Mouse (Mus musculus): ENCODE data around the gene Gm37240. TPM values are rescaled to one million over a fixed set of nuclear protein-coding genes. Genes with fewer than 3 reads are reported as not detected.

Gene Gm37240
- total RNA-seq, 2 experiments from 2014 or later: not detected

DNA sequence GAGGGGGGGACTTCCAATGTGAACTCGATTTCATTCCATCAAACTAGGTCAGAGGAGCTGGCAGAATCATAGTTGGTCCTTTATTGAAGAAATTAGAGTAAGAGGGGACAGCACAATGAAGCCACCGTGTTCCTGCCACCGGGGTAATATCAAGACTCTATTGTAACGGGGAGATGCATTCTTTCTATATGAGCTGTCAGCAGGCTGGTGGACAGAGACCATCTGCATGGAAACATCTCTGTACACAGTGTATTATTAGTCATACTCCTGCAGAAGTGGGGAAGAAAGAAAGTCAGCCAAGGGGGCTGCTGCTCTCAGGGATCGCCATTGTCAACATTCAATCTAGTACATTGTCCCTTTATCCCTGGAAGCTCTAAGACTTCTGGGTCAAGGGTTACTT lies 665.3 kb downstream of the Gm37240 start:
- no peak for ATAC-seq (replicated peaks; ENCODE audit: poor library complexity, severe bottlenecking)

GRCm38 (mm10) chr3:85214926-85215325 lies 672.4 kb downstream of the Gm37240 start:
- no peak for ATAC-seq (replicated peaks; ENCODE audit: poor library complexity, severe bottlenecking)

- no peak for ATAC-seq (replicated peaks; ENCODE audit: poor library complexity, severe bottlenecking)
Observed at GRCm38 (mm10) chr3:85212751-85213350, 674.5 kb downstream of the Gm37240 start.

DNA sequence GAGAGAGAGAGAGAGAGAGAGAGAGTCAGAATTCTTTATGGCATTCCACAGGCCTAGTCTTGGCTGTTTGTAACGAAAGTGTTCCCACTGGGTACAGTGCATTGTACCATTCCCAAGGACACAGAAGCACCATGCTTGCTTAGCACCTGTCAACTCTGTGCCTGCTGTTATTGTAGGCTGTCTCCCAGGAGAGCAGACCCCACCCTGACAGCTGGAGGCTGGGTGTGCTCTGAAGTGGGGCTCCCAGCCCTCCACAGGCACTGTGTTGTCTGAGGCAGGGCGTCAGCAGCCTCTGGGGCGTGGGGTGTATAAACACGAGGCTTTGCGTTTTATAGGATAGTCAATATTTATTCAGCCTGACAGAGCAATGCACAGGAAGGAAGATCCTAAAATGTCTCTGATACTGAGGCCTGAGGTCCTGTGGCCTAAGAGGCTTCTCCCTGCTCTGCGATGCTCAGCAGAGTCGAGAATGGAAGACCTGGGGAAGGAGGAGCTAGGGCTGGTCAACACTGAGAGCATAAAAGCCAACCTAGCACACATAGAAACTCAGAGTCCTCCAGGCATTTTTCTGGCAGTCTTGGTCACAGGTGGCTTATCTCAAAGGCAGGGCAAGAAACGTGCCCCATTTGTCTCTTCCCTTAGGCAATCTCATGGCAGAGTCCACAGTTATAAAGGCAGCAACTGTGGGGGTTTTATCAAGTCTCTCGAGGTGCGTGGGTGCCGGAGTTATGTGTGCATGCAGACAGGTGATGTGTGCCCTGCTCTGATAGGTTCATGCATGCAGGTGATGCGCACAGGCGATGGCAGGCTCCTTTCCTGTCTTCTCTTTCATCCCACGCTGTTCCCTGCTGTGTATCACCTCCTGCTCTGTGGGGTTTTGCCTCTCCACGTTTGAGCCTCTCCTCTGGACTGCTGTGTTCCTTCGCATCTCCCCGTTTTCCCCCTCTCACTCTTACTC lies 677.2 kb downstream of the Gm37240 start:
- no peak for ATAC-seq (replicated peaks; ENCODE audit: poor library complexity, severe bottlenecking)

DNA sequence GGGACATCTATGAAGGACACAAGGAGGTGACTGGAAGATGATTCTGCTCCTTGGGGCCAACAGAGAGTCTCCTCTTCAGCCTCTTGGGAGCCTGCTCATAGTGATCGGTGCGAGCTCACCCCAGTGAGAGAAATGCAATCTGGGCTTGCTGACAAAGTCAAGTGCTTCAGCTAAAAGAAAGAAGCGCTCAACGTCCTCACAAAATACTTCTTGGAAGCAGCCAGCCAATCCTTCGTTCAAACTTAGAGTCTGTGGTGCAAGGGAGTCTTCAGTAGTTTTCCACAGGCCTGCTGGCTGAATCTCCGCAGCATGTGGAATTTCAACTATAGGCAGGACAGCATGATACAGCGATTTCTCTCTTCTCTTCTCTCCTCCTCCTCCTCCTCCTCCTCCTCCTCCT lies 680.8 kb downstream of the Gm37240 start:
- ATAC-seq (replicated peaks; ENCODE audit: poor library complexity, severe bottlenecking): no peak

DNA sequence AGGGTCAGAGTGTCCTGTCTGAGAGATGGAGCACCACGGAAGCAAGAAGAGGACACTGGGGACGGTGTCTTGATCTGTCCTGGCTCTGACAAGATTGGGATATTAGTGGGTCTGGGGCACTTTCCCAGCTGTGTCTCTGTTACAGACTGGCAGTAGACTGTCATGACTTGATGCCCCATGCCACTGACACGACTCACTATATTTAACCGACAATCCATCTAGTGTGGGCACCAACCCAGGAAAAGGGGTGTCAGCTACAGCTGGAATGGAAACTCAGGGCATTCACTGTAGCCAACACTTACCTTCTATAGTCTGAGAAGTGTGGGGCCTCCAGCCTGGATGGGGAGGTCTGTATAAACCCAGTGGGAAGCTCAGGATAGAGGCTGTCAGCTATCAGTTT lies 681.4 kb downstream of the Gm37240 start:
- ATAC-seq (replicated peaks; ENCODE audit: poor library complexity, severe bottlenecking): no peak

DNA sequence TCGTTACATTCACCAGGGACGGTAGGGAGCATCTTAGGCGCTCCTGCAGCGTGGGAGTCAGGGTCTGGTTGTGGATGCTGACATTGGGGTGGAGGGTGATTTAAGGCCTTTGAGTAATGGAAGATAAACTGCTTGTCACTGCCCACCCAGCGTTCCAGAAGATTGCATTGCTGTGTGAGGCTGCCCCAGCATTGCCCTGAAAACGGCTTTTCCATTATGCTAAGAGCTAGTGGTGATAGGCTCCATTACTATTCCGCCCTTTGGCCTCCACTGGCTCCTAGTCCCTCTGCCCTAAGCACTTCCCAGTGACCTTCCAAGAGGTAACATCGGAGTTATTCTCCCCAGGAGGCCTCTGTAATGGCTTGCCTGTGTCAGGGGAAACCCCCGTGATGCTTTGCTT lies 683.7 kb downstream of the Gm37240 start:
- no peak for ATAC-seq (replicated peaks; ENCODE audit: poor library complexity, severe bottlenecking)

DNA sequence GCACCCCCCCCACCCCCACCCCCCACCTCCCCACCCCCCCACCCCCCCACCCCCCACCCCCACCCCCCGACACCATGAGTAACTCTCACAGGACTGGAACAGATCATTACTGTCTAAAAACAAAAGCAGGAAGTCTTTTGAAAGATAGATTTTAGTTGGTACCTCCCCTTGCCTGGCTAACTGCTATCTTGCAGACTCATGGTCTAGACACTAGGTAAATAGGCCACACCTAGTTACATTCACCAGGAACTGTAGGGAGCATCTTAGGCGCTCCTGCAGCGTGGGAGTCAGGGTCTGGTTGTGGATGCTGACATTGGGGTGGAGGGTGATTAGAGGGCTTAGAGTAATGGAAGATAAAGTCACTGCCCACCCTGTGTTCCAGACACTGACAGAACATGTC lies 684.6 kb downstream of the Gm37240 start:
- no peak for ATAC-seq (replicated peaks; ENCODE audit: poor library complexity, severe bottlenecking)

DNA sequence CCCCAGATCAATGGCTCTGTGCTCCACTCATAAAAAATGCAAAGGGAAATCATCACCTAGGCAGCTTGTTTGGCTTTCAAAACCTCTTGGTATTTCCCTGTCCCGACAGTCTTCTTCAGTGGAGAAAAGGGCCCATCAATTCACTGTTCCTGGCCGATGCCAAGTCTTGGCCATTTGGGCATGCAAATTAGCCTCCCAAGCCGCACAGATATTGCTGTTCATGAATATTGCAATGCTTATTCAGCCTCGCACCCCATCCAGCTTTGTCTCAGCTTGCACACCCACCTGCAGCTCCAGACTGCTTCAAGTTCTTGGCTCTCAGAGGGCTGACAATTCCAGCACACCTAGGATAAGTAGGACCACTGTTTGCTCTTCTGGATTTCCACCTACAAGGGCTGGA lies 685.5 kb downstream of the Gm37240 start:
- no peak for ATAC-seq (replicated peaks; ENCODE audit: poor library complexity, severe bottlenecking)

- no peak for ATAC-seq (replicated peaks; ENCODE audit: poor library complexity, severe bottlenecking)
Observed at GRCm38 (mm10) chr3:85198496-85198895, 688.8 kb downstream of the Gm37240 start.

DNA sequence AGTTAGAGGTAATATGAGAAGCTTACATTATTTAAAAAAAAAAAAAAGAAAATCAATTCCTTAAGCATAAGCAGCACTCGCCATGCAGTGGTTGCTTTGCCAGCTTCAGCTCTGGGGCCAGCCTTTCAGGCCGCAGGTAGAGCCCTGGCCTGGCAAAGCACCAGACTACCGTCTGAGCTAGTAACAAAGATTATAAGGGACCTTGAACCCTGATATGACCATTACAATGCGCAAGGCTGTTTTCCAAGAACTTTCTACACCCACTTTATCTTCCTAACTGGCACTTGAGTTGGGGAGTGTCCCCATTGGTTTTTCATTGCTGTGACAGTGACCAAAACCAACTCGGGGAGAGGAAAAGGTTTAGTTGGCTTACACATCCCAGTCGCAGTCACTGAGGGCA lies 690.2 kb downstream of the Gm37240 start:
- no peak for ATAC-seq (replicated peaks; ENCODE audit: poor library complexity, severe bottlenecking)

- ATAC-seq (replicated peaks; ENCODE audit: poor library complexity, severe bottlenecking): no peak
Observed at GRCm38 (mm10) chr3:85196591-85196990, 690.7 kb downstream of the Gm37240 start.

DNA sequence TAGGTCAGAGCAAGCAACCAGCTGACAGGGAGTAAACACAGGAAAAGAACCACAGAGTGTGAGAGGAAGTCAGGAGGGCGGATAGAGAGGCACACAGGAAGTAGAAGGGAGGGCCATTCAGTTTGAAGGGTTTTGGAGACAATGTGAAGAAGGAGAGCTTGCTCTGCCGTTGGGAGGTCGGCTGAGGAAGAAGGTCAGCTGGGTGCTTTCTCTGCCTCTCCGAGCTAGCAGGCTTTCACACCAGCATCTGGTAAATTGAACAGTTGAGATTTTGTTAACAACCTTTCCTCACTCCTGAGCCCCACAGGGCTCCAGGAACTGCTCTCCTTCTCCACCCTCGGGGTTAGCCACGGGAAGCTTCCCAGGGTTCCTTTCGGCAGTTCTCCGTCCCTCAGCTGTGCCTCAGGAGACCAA lies 692.2 kb downstream of the Gm37240 start:
- peak; percentile 82 for ATAC-seq (replicated peaks; ENCODE audit: poor library complexity, severe bottlenecking)

DNA sequence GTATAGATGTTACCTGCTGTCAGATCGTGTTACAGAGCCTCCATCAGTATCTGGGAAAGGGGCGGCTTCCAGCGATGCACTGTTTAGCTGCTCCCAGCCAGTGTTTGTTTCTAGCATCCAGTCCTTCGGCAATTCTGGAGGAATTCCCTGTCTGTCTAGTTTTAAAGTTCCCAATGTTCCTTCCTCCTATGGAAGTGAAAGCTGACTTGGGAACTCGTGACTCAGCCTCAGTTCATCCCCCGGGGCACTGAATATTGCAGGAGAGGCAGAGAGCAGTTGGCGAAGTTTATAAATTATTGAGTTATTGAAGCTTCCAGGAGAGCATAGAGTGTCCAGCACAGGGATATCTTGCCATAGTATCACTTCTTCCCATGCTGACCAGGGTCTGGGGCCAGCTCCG lies 697.5 kb downstream of the Gm37240 start:
- no peak for ATAC-seq (replicated peaks; ENCODE audit: poor library complexity, severe bottlenecking)

GRCm38 (mm10) chr3:85188364-85188763 lies 699.0 kb downstream of the Gm37240 start:
- ATAC-seq (replicated peaks; ENCODE audit: poor library complexity, severe bottlenecking): 0 out of 2 replicates have a peak, but pooled peaks have one; percentile 7

DNA sequence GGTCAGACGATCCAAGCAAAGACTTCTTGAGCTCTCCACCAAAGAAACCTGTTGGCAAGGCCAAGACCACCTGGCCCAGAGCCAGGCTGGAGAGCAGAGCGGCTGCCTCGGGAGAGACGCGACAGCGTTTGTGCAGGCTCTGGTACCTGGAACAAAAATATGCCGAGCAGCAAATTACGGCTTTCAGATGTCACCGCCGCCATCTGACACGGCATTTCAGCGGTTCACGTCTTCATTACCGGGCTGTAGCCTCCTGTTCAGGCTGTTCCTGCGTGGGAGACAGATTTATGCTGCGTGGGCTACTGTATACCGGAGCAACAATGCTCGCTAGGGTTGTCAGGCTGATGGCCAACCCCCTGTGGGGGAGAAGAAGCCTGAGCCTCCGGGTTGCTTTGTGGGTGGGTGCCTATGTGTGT lies 700.6 kb downstream of the Gm37240 start:
- ATAC-seq (replicated peaks; ENCODE audit: poor library complexity, severe bottlenecking): no peak

DNA sequence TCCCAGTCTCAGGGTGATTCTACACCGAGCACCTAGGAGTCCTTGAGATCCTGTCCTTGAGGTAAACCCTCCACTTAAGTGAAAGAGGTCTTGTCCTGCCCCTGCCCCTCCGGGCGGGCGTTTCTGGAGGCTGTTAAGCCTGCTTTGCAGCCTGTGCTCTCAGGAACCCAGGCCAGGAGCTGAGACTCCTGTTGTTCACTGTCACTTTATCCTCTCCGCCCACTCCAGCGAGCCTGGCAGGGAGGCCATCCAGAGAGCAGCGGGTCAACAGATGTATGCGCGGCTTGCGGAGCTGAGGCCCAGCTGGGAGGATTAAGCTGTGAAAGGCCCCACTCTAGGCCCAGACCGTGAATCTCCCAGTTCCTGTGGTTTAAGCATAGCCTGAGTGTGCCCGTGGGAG lies 701.5 kb downstream of the Gm37240 start:
- no peak for ATAC-seq (replicated peaks; ENCODE audit: poor library complexity, severe bottlenecking)

- ATAC-seq (replicated peaks; ENCODE audit: poor library complexity, severe bottlenecking): no peak
Observed at GRCm38 (mm10) chr3:85184916-85185315, 702.4 kb downstream of the Gm37240 start.

- no peak for ATAC-seq (replicated peaks; ENCODE audit: poor library complexity, severe bottlenecking)
Observed at GRCm38 (mm10) chr3:85184151-85184550, 703.2 kb downstream of the Gm37240 start.

DNA sequence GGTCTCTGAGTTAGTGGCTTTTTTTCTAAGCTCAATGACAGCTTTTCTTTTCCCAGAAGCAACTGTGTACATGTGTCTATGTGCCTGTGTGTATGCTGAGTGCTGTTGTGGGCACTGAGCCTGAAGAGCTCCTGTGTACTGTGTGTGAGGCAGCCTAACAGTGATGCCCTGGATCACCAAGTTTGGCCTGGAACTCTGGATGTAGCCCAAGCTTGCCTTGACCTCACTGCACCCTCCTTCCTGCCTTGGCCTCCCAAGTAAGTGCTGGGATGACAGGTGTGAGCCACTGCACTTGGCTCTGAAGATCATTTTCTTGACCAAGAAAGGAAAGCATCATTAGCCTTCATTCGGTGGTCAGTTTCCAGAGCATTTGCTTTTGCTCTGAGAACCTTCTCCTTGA lies 710.6 kb downstream of the Gm37240 start:
- no peak for ATAC-seq (replicated peaks; ENCODE audit: poor library complexity, severe bottlenecking)

- no peak for ATAC-seq (replicated peaks; ENCODE audit: poor library complexity, severe bottlenecking)
Observed at GRCm38 (mm10) chr3:85174542-85175469, 712.5 kb downstream of the Gm37240 start.
